Mouse (Mus musculus) neural tube, embryonic 15.5 days (tissue): ENCODE measurements at regions not wholly inside any gene's neighbourhood (a gene's known extent, or its start where the extent isn't known, plus 50 kb on each side); places are given as distances from the start of the nearest gene placed in this dataset.

ENCODE experiments used
- ATAC-seq: fragments of 200-750 bp; cut with Nextera tagmentation; 2 replicates; pipeline ENCODE4 v1.8.0; 2017; ENCODE audit warnings: mild to moderate bottlenecking, moderate TSS enrichment, moderate library complexity; ENCODE audit not compliant: low FRiP score
- H3K27ac ChIP-seq: fragments of 300-500 bp; sonication (generic); replicated peaks from 2 replicates; pipeline ENCODE4 v1.5.1; 2015; ENCODE audit warnings: mild to moderate bottlenecking, inconsistent platforms
- H3K27me3 ChIP-seq: fragments of 300-500 bp; sonication (generic); replicated peaks from 2 replicates; pipeline ENCODE4 v1.6.1; 2015; ENCODE audit warnings: inconsistent platforms
- H3K36me3 ChIP-seq: fragments of 300-500 bp; sonication (generic); 2 replicates; pipeline ENCODE4 v1.6.1; 2015; ENCODE audit warnings: inconsistent platforms
- H3K4me1 ChIP-seq: fragments of 300-500 bp; sonication (generic); 2 replicates; pipeline ENCODE4 v1.6.1; 2015; ENCODE audit warnings: inconsistent platforms
- H3K4me2 ChIP-seq: fragments of 300-500 bp; sonication (generic); 2 replicates; pipeline ENCODE4 v1.6.1; 2015; ENCODE audit warnings: inconsistent platforms, mild to moderate bottlenecking, moderate library complexity
- H3K4me3 ChIP-seq: fragments of 300-500 bp; sonication (generic); replicated peaks from 2 replicates; pipeline ENCODE4 v1.5.1; 2015; ENCODE audit warnings: mild to moderate bottlenecking, inconsistent platforms
- H3K9ac ChIP-seq: fragments of 300-500 bp; sonication (generic); replicated peaks from 2 replicates; pipeline ENCODE4 v1.6.1; 2015; ENCODE audit warnings: mild to moderate bottlenecking, inconsistent platforms
- H3K9me3 ChIP-seq: fragments of 300-500 bp; sonication (generic); replicated peaks from 2 replicates; pipeline ENCODE4 v1.6.1; 2016; ENCODE audit warnings: inconsistent platforms
- WGBS: fragments of 180-500 bp; shearing (Covaris S2); methylation state at CpG from one replicate; pipeline ENCODE4 v1.1.7; 2015; ENCODE audit warnings: mixed read lengths; 5-methylcytosine and 5-hydroxymethylcytosine counted together

DNA sequence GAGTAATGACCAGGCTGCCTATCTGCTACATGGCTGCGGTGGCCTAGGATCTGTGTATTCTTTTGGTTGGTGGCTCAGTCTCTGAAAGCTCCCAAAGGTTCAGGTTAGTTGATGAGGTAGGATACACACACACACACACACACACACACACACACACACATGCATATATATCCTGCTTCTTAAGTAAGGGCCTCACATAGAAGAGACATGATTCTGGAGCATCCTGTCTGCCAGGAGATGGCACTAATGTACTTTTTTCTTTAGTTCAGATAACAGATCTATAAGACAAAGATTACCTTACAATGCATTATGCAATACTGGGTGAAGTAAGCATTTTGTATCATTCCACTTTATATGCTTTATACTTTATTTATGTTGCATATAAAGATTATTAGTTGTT, 149.8 kb downstream of the Ankrd7 start:
- peak; percentile 72 for ATAC-seq
- no peaks in the 10 kb centered on the region for H3K9me3 ChIP-seq
- no peak overlapping the region for H3K4me3 ChIP-seq
- no peaks in the 10 kb centered on the region for H3K36me3 ChIP-seq
- H3K27ac ChIP-seq: no peak overlapping the region
- no peaks in the 10 kb centered on the region for H3K27me3 ChIP-seq
- WGBS: 90% methylated on average over 1 of the region's 1 CpGs
- H3K4me2 ChIP-seq: no peak overlapping the region
- no peaks in the 10 kb centered on the region for H3K4me1 ChIP-seq
- H3K9ac ChIP-seq: no peak overlapping the region

DNA sequence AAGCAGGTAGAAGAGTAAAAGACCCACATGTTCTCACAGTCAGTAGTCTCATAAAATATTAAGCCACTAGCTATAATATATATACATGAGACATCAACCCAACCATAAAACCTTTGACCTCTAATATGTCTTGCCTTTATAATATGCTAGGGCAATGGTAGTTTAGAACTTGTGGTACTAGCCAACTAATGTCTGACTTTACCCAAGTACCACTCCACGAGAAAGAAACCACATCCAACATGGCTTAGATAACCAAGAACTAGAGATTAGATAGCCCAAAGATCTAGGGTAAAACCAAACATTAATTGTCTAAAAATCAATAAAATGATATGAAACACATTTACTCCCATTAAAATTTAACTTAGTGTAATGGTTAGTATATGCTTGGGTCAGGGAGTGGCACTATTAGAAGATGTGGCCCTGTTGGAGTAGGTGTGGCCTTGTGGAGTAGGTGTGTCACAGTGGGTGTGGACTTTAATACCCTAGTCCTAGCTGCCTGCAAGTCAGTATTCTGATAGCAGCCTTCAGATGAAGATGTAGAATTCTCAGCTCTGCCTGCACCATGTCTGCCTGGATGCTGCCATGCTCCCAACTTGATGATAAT, 152.2 kb downstream of the Ankrd7 start:
- H3K4me3 ChIP-seq: no peak overlapping the region
- H3K4me1 ChIP-seq: no peaks in the 10 kb centered on the region
- no peak for ATAC-seq
- H3K27ac ChIP-seq: no peak overlapping the region
- H3K4me2 ChIP-seq: no peak overlapping the region
- 90% methylated on average over 1 of the region's 1 CpGs for WGBS
- no peaks in the 10 kb centered on the region for H3K36me3 ChIP-seq
- H3K9ac ChIP-seq: no peak overlapping the region
- H3K9me3 ChIP-seq: no peaks in the 10 kb centered on the region
- H3K27me3 ChIP-seq: no peaks in the 10 kb centered on the region

DNA sequence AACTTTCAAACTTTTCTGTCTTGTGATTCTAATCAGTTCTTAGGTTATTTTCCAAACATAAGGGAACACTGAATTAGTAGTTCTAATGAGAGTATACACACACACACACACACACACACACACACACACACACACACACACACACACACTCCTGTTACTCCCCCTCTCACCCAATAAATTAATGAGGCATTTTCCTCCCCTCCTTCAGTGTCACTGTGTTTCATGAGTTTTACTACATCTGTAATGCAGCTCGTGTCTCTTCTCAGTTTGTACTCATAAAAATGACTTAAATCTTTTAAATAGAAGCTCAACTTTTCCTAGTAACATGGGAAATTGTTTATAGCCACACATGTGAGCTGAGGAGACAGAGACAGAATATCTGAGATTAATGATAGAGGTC, 168.2 kb downstream of the Ankrd7 start:
- H3K4me3 ChIP-seq: no peak overlapping the region
- WGBS: 40% methylated on average over 1 of the region's 1 CpGs
- H3K4me2 ChIP-seq: no peak overlapping the region
- H3K9me3 ChIP-seq: no peaks in the 10 kb centered on the region
- H3K27me3 ChIP-seq: no peaks in the 10 kb centered on the region
- ATAC-seq: no peak
- no peaks in the 10 kb centered on the region for H3K4me1 ChIP-seq
- H3K9ac ChIP-seq: no peak overlapping the region
- no peaks in the 10 kb centered on the region for H3K36me3 ChIP-seq
- H3K27ac ChIP-seq: no peak overlapping the region
